Mouse (Mus musculus) brain, adult 2 months (tissue): ENCODE data around the gene Nlrc3.

Source experiments
- DNase-seq: peaks from one replicate; pipeline ENCODE4 v3.0.0; 2011; ENCODE audit warnings: low read depth, low spot score

Nlrc3 gene

DNA sequence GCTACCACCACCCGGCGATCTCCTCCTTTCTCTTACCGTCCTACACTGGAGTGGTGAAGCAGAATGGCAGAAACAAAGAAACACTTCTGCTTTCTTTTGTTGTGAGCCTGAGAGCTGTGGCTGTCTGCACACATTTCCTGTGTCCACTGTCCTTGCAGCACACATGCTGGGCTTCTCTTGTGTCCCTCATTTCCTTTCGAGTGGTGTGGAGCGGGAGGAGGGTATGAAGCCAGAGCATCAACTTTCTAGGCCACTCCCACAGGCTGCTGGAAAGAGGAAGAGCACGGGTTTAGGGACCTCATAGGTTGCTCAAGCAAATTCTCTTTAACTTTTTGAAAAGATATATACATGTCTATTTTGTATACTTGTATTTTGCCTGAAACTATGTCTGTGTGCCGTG is 47.3 kb downstream of the Nlrc3 start:
- peak; percentile 36 for DNase-seq

DNA sequence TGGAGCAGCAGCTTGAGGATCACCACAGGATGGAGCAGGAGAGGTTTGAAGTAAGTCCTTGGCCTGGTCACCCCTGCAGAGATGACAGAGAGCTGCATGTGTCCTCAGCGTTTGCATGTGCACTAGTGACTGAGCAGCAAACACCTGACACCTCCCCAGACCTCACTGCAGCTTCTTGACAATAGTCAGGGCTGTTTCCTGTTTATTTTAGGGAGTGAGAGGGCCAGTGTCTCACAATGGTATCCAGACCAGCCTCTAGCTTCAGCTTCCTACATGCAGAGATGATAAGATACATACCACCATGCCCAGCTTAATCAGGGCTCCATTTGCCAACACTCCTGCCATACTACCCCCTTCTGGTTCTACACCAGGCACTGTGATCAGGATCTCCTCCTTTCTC is 47.9 kb downstream of the Nlrc3 start:
- no peak for DNase-seq

DNA sequence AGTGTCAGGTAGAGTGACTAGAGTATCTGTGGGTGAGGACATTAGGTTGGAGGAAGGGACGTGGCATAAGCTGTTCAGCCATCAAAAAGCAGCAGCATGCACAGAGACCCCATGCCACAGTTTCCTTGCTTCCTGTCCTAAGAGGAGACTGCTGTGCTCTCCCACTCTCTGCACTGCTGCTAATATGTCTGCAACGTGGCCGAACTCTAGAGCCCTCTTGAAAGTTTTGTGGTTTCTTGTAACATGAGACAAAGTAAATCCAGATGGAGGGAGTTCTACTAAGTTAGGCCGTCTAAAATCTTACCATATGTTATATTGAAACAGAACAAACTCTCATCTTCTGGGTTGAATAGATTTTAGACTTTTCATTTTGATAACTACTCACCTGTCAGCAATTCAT is 52.5 kb downstream of the Nlrc3 start:
- DNase-seq = no peak

DNA sequence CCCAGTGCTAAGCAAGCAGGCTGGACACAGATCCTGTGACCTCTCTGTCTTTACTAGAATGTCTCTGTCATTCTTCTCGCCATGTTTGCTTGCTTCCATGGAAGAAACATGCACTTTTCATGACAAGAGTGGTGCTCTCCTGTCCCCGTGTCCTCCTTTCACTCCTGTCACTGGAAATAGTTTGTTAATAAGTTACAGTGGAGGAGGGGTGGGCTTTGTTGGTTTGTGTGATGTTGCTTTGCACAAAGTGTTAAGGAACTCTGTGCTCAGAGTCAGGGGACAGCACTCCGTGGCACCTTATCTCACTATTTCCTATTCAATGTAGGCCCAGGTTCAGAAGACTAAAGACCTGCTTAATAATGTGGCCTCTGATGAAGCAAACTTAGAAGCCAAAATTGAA is 52.9 kb downstream of the Nlrc3 start:
- DNase-seq = no peak

DNA sequence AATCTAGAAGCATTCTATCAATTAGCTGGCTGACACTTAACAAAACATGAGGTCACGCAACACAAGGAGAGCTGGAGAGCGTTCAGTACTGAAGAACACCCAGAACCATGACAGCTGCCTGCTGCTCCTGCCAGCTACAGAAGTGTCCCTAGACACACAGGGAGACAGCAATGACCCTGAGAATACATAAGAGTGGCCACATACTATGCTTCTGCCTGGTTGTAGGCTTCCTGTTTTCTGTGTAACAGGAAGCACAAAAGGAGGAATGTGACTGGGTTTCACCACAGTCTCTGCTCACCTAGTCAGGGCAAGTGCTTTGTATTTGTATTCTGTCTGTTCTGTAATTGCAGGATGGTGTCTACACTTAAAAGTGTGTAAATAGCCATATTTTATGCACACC is 55.7 kb downstream of the Nlrc3 start:
- no peak for DNase-seq

DNA sequence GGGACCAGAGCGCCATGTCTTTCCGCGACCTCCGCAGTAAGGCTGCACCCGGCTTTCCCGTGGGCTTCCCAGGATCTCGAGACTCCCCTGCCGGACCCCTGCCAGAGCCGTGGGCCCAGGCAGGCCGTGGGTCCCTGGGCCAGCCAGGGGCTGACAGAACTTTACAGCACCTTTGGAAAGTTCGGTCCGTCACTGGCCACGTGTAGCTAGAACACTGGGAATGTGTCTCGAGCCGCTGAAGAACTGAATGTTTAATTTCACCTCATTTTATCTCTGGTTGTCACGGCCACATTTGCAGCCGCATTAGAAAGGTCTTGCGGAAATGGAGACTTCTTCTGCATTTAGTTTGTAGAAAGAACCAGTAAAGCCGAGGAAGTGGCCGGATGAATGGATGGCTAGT is 67.3 kb downstream of the Nlrc3 start:
- no peak for DNase-seq

DNA sequence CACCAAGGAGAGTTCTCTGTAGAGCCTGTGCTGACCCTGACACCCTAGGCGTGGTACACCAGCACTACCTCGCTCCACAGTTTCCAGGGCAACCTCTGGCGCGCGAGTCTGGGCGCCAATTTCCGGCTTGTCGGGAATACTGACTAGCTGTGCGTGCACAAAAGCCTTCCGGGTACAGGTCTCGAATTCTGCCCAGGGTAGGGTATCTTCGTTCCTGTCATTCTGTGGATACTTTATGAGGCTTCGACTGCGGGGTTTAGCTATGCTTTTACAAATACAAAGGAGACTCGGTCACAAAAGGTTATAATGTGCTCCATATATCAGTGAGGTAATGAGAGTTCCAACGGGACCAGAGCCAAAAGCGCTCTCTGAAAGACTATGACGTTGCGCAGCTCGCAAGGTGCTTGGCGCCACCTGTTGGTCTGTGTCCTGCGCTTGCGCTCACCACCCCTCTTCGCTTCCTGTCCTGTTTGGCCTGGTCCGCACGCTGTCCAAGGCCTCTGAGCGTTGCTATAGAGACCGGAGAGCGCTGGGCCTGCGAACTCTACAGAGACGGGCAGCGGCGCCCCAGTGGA is 67.8 kb downstream of the Nlrc3 start, which contains the start of the genes 1700037C18Rik and Cluap1:
TSS of gene 1700037C18Rik (minus strand) at position 153 of the 575 bp plus-strand sequence.
TSS of gene Cluap1 (plus strand) at position 265 of the 575 bp plus-strand sequence.
- peak; percentile 98 for DNase-seq

DNA sequence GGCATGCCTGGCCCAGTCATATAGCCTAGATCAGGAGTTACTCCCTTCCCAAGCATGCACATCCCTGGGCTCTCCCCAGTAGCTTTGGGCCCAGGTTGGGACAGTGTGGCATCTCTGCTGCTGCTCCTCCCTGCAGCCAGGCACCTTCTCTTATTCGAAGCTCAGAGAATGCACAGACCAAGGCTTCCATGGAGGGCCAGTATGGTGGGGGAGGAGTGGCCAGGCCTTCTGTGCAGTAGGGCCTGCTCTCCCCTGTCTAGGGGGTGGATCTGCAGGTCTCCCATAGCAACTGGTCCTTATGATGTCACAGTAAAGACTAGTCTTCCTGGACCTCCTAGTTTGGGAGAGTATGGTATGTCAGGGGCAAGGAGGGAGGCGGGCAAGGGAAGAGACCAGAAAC is 69.0 kb downstream of the Nlrc3 start:
- no peak for DNase-seq

DNA sequence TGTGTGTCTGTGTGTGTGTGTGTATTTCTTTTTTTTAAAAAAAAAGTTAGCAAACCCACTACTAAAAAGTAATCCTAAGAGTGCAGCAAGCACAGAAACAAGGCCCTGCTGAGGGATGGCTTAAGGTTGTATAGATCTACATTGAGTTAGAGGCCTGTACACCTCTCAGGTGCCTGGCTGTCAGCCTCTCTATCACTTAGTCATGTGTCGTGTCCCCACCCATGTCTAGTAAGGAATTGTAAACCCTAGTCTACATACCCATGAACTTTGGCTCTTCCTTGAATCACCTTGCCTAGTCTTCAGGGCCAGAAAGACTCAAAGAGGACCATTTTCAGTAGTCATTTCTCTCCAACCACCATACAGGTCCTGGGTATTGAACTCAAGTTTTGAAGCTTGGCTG is 79.9 kb downstream of the Nlrc3 start:
- no peak for DNase-seq

DNA sequence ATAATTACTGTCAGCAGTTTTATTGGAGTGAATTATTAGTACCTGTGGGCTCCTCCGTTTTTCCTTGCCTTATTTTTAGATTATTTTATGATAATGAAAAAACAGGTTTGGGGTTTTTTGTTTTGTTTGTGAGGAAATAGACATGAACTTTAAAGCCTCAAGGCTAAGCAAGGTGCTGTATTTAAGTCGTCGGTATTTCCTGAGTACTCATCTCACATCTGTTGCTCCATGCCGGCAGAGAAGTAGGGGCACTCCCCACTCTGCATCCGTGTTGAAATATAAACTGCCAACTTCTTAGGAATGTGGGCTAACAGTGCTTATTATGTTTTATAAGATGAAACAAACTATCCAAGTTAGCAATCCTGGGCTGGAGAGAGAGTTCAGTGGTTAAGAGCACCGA is 80.4 kb downstream of the Nlrc3 start:
- DNase-seq = no peak

DNA sequence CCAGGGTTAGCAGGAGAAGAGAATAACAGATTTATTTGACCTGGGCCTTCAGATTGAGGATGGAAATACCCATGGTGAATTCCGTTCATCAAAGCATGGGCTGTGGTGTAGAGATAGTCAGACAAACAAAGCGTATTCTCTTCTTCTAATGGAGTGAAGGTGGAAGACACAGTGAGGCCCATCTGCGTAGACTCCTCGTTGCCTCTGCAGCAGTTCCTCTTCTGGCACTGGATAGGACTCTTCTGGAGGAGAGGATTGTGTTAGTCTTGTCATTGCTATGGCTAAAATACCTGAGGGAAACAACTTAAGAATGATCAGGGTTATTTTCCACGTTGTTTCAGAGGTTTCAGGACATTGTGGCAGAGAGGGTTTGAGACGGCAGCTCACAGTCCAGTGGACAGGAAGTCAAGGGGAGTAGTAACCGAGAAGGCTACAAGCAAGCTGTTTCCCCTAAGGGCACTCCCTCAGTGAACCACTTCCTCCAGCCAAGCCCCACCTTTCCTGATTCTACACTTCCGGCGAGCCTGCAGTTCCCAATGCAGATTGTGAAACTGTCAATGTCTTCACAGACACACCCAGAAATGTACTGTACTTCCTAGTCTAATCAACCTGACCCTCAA is 81.1 kb downstream of the Nlrc3 start:
- peak; percentile 31 for DNase-seq
